5 mouse cellular contexts compared by ENCODE assay signal in genomic region chr3:30421948-30422347, GRCm38 (mm10).
DNase-seq lines count a peak whose midpoint lies in the region; ATAC-seq and TF ChIP-seq lines count a peak whose summit lies in the region.
"Not testable (repeated sequence)": the region's sequence is repeated elsewhere in the genome, so short reads cannot be mapped to it uniquely, and the experiment has no call there.

No protein-coding gene starts in this region.

- not testable (repeated sequence) for DNase-seq in CH12.LX (ENCODE audit: extremely low read depth)
- peak; percentile 75 for DNase-seq in heart, adult 11 months
- peak; percentile 73 for DNase-seq in midbrain, embryonic 11.5 days (ENCODE audit: low spot score, missing footprints)

- ATAC-seq in limb, embryonic 12.5 days (ENCODE audit: insufficient number of reproducible peaks, insufficient read depth, low FRiP score, low TSS enrichment, low read depth); midbrain, embryonic 11.5 days (ENCODE audit: low FRiP score): not testable (repeated sequence)

- WGBS in limb, embryonic 12.5 days, result 88% methylated on average over 4 of the region's 4 CpGs
- 97% methylated on average over 4 of the region's 4 CpGs for WGBS in midbrain, embryonic 11.5 days

- not testable (repeated sequence) for H3K4me1 ChIP-seq in CH12.LX (ENCODE audit: control insufficient read depth in 1 of 2, insufficient read depth in 2 of 2); embryonic fibroblast, embryonic 13.5 days (ENCODE audit: control insufficient read depth, insufficient read depth, low read length)
- H3K4me1 ChIP-seq in limb, embryonic 12.5 days (replicated peaks), result peaks cover 38% of the 10 kb centered on the region
- H3K4me1 ChIP-seq in midbrain, embryonic 11.5 days (ENCODE audit: control insufficient read depth, insufficient read depth, low read length), result peaks cover 28% of the 10 kb centered on the region

- TF ChIP-seq POLR2A in CH12.LX (IDR thresholded peaks at IDR 0.05; ENCODE audit: low read depth, low read length); embryonic fibroblast, embryonic 13.5 days (IDR thresholded peaks at IDR 0.05; ENCODE audit: low read depth, low read length): not testable (repeated sequence)

- not testable (repeated sequence) for H3K9ac ChIP-seq in CH12.LX (ENCODE audit: insufficient read depth, low read depth); limb, embryonic 12.5 days (replicated peaks); midbrain, embryonic 11.5 days (ENCODE audit: low read length)

- TF ChIP-seq RAD21 in CH12.LX (IDR thresholded peaks at IDR 0.05; ENCODE audit: low read depth, low read length), result not testable (repeated sequence)

- H3K27me3 ChIP-seq in CH12.LX (replicated peaks); limb, embryonic 12.5 days; midbrain, embryonic 11.5 days (ENCODE audit: control insufficient read depth, insufficient read depth, low read length): not testable (repeated sequence)

- not testable (repeated sequence) for TF ChIP-seq EP300 in CH12.LX (IDR thresholded peaks at IDR 0.05; ENCODE audit: low read length)

- dilution Hi-C loops in CH12.LX (cut with MboI; ENCODE audit: extremely low pct_ligation_motif_present, extremely low pct_unique_long_range_greater_than_20kb, low sequenced_read_pairs), result not testable (repeated sequence)

- H3K36me3 ChIP-seq in CH12.LX (replicated peaks in 1 of 2; ENCODE audit: control insufficient read depth in 1 of 2, insufficient read depth in 1 of 2, low read length in 1 of 2); midbrain, embryonic 11.5 days (ENCODE audit: control insufficient read depth, insufficient read depth, low read length): not testable (repeated sequence)
- H3K36me3 ChIP-seq in limb, embryonic 12.5 days, result peaks cover 19% of the 10 kb centered on the region

- not testable (repeated sequence) for H3K9me3 ChIP-seq in CH12.LX (replicated peaks; ENCODE audit: low read length); limb, embryonic 12.5 days; midbrain, embryonic 11.5 days (ENCODE audit: control insufficient read depth, low read length)

- in situ Hi-C loops in CH12.LX (cut with MboI; ENCODE audit: low pct_ligation_motif_present, low pct_unique_long_range_greater_than_20kb, low sequenced_read_pairs), result not testable (repeated sequence)

- not testable (repeated sequence) for H3K79me2 ChIP-seq in CH12.LX (replicated peaks; ENCODE audit: control insufficient read depth, extremely low read depth, insufficient read depth, poor library complexity, severe bottlenecking)

- not testable (repeated sequence) for H3K27ac ChIP-seq in CH12.LX (ENCODE audit: insufficient read depth, low read depth); midbrain, embryonic 11.5 days (ENCODE audit: low read depth, low read length)
- peak overlapping the region; percentile 67 for H3K27ac ChIP-seq in embryonic fibroblast, embryonic 13.5 days (ENCODE audit: insufficient read depth, low read length)
- peak overlapping the region; percentile 66 for H3K27ac ChIP-seq in limb, embryonic 12.5 days

- 0 out of 2 replicates have a peak overlapping the region, but pooled peaks have one; percentile 6 for H3K4me2 ChIP-seq in CH12.LX (ENCODE audit: insufficient read depth, low read depth, poor library complexity, severe bottlenecking)
- H3K4me2 ChIP-seq in limb, embryonic 12.5 days; midbrain, embryonic 11.5 days: not testable (repeated sequence)

- not testable (repeated sequence) for H3K4me3 ChIP-seq in CH12.LX (replicated peaks in 1 of 3; ENCODE audit: low read depth in 2 of 3, low read length in 2 of 3, poor library complexity in 1 of 3); embryonic fibroblast, embryonic 13.5 days (ENCODE audit: insufficient read depth, low read length); limb, embryonic 12.5 days (replicated peaks); midbrain, embryonic 11.5 days (ENCODE audit: low read depth, low read length)

- not testable (repeated sequence) for TF ChIP-seq CTCF in CH12.LX (conservative IDR thresholded peaks at IDR 0.05 in 1 of 2, IDR thresholded peaks at IDR 0.05 in 1 of 2; ENCODE audit: low read depth in 2 of 2, low read length in 2 of 2); embryonic fibroblast, embryonic 13.5 days (IDR thresholded peaks at IDR 0.05; ENCODE audit: borderline replicate concordance, insufficient read depth, low read length)
